Mouse (Mus musculus) E14TG2a.4 (cell line): ENCODE measurements around the gene Gnas.

Source experiments
- CTCF ChIP-seq: conservative IDR thresholded peaks from 2 replicates; pipeline ENCODE4 v1.5.1; 2014; ENCODE audit warnings: low read length
- NANOG ChIP-seq: IDR thresholded peaks from 2 replicates; pipeline ENCODE4 v1.6.1; 2014; ENCODE audit warnings: borderline replicate concordance, low read length, mixed read lengths

- TF ChIP-seq CTCF (no peak), NANOG (no peak)
Measured at GRCm38 (mm10) chr2:174299091-174299770, 15.1 kb downstream of the Gnas start.
